Mouse (Mus musculus): ENCODE measurements at regions not wholly inside any gene's neighbourhood (a gene's known extent, or its start where the extent isn't known, plus 50 kb on each side); places are given as distances from the start of the nearest gene placed in this dataset.
"Not testable (repeated sequence)": the region's sequence is repeated elsewhere in the genome, so short reads cannot be mapped to it uniquely, and the experiment has no call there.

DNA sequence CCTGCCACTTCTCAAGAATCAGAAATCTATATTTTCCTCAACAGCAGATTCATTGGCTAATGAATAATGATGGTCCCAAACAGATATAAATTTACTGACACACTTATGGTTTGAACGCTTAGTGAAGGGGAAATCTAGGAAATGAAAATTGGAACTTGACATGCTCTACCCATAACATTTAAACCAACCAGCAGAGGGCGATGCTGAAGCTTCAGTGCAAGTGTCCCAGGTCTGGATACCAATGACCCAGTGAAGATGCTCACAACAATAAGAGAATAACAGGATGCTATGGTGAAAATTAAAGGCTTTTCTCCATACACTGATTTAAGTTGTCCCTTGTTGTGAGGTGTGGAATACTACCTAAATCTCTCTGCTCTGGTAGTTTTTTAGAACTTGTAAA lies 236.0 kb upstream of the Rorb start:
- DNase-seq (ENCODE audit: low spot score) = peak; percentile 58

DNA sequence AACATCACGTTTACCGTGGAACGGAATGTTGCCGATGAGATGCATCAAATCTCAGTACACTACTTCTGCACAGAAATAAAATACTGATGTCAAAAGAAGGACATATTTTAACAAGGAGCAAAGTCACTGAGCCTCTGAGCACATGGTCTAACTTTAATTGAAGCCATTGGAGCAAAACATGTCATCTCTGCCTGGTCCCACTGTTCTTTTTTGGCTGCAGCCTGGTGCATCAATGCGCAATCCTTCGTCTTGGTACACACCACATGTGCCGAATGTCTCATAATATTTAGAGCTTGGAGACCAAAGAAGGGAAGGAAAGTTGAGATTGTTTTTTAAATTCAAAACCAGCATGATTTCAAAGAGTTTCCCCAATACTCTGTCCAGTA lies 233.4 kb upstream of the Rorb start:
- no peak for DNase-seq (ENCODE audit: low spot score)

DNA sequence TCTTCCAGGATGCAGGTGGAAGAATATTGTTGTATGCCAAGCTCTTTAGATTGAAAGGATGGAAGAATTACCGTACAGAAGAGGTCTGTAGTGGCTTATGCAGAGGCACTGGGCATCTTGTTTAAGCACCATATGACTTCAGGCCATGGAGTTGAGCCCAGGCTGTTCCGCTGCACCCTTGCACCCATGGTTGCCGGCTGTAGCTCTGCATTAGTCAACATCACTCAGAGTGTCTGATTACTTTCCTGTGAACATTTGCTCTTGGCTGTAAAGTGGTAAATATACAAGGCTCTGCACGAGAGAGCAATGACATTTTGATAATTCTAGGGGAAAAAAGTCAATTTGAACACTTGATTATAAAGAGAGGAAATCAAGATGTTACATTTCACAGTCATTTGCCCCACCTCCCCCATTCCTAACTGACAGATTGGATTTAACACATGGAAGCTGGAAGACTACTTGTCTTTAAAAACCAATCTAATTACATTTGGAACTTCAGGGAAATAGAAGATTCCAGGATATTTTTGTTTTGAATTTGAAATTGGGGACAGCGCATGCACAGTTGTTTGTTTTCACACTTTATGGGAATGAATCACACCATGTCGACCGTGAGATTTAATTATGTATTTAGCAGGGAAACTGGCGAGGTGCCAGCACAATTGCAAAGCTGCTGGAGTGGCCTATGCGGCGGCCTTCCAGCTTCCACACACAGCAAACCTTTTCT lies 232.9 kb upstream of the Rorb start:
- peak; percentile 4 for DNase-seq (ENCODE audit: low spot score)

DNA sequence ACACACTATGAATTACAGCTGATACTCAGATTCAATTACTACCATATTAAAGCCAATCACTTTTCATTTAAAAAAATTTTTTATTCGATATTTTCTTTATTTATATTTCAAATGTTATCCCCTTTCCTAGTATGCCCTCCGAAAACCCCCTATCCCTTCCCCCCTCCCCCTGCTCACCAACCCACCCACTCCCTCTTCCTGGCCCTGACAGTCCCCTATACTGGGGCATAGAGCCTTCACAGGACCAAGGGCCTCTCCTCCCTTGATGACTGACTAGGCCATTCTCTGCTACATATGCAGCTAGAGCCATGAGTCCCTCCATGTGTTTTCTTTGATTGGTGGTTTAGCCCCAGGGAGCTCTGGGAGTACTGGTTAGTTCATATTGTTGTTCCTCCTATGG lies 196.1 kb upstream of the Rorb start:
- not testable (repeated sequence) for DNase-seq (ENCODE audit: low spot score)

DNA sequence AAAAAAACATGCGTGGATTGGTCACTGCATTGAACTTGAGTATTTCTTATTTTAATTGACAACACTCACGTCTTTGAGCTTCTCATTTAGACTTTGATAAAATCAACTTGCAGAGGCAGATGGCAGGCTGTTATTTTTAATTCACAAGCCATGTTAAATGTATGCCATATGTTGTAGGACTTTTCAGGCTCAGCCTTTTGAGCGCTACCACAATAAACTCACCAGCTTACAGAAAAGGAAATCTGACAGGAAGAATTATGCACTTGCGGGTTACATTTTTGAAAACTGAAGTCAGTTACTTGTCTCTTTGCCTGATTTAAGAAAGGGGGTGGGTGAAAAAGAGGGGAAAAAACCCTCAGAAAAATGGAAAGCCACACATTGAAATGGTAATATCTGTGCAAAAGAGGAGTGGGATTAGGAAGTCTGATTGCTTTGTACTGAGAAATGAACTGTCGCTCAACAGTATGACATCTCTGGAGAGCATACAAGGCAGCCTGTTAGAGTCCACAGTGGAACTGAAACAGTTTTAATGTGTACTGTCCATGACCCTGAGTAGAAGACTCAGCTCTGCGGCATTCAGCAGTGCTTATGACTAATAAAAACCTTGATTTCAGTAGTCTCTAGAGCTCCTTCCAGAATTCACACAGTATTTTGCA lies 195.6 kb upstream of the Rorb start:
- no peak for DNase-seq (ENCODE audit: low spot score)

DNA sequence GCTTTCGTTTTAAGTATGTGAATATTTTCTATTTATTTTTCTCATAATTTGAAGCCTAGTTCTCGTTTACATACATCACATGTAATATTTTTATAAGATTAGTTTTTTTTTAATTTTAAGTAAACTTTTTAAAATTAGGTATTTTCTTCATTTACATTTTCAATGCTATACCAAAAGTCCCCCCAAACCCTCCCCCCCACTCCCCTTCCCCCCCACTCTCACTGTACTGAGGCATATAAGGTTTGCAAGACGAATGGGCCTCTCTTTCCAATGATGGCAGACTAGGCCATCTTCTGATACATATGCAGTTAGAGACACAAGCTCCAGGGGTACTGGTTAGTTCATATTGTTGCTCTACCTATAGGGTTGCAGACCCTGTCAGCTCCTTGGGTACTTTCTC lies 174.9 kb upstream of the Rorb start:
- DNase-seq (ENCODE audit: low spot score) = not testable (repeated sequence)

DNA sequence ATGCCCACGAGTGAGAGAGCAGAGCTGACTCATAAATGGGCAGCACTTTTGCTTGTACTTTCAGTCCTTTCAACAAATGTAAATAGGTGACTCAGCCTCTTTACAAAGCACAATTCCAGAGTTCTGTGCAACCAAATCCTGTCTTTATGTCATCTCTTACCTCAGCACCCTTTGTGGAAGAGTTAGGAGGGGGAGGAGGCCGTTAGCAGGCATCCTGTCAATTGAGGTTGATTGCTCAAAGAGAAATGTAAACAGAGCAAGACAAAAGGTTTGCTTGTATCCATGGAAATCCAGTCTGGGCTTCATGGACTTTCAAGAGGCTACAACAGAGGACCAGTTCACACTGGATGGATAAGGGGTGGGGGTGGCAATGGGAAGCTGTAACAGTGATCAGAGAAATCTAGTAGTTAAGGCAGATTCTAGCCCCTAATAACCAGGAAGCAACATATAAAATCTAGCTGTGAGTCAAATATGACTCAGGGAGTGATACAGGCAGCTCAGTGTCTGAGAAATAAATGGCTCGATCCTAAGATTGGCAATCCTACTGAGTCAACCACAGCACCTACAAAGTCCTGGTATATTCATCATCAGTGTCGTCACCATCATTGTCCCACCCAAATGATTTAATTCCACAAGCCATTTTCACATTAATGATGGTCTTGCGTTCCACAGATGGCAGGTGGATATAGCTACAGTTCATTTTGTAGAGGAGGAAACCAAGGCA lies 136.0 kb upstream of the Rorb start:
- DNase-seq (ENCODE audit: low spot score) = peak; percentile 33

DNA sequence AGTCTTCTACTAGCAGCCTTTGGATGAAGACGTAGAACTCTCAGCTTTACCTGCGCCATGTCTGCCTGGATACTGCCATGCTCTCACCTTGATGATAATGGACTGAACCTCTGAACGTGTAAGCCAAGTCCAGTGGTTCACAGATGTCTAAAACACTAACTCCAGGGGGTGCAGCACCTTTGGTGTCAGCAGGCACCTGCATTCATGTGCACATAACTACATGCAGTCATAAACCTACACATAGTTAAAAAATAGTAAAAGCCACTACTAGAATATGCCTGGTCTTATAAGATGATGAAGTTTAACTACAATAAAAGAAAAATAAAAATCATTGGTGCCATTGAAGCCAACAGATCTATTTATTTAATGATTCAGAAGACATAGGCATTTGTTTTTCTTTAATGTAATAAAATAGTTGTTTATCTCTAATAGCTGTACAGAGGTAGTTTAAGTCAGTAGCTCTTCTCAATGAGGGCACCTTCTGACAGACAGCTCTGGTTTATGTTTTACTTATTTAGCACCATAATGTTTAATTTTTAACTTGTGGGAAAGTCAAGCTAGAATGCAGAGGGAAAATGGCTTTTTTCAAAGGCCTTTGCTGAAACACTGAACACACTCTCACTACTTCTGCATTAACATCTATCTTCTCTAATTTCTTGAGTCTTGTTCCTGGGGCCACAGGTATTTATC lies 118.5 kb upstream of the Rorb start:
- no peak for DNase-seq (ENCODE audit: low spot score)

DNA sequence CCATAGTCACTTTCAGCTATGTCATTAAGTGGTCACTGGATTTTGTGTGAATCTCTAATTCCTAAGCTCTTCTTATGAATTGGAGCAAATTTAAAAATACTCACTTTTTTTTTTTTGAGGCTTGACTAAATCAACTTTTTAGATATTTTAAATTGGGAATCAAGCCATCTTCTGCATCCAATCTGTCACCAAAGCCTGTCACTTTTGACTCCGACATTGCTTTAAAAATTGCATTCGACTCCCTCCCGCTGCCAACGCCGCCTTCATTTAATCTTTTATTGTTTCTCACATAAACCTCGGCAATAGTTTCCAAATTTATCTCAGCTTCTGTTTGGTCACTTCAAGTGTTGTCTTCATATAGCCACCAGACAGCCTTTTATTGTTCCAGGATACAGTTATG lies 109.8 kb upstream of the Rorb start:
- no peak for DNase-seq (ENCODE audit: low spot score)

DNA sequence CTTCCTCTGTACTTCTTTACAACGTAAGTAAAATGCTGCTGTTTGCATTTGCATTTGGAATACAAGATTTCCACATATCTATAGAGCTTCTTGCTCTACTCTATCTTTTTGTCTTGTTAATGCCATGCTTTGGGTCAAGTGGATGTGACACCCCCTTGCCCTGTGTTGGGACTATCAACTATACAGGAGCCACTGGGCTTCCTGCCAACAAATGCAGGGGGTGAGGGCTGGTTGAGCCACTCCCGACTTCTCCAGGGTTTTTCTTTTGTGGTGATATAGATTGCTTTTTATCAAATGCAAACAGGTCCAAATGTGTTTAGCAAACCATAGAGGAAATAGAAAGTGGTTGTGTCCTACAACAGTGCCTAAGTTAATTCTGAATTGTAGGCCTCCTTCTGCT lies 108.4 kb upstream of the Rorb start:
- DNase-seq (ENCODE audit: low spot score) = no peak

DNA sequence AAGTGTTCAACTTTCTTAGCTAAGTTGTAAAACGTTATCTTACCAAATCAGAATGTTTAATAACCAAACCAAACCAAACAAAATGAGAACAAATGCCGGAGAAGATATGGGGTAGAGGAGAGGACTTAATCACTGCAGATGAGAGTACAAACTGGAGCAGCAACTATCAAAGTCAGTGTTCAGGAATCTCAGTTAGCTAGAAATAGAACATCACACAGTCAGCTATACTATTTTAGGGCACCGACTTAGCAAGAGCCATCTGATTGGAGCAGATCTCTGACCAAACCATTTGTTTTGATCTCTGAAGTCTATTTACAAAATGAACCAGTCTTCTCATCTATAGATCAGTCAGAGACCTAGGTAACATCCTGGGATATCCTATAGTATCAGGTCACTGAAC lies 107.7 kb upstream of the Rorb start:
- DNase-seq (ENCODE audit: low spot score) = no peak

DNA sequence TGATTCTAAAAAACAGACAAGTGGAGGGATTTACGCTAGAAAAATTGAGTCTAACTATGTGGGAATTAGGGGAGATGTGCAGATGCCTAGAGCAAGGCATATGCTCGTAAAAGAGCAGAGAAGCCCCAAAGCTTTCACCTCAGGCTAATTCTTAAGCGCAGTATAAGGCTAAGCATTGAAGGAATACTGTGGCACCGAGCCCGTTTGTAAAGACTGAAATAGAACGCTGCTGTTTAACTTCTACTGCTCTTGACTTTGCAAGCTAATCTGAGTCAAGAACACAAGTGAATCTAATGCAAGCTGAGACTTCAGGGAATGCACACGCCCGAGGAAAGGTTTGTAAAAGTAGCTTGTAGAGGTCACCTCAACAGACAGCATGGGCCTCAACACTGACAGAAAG lies 88.5 kb upstream of the Rorb start:
- DNase-seq (ENCODE audit: low spot score) = no peak

DNA sequence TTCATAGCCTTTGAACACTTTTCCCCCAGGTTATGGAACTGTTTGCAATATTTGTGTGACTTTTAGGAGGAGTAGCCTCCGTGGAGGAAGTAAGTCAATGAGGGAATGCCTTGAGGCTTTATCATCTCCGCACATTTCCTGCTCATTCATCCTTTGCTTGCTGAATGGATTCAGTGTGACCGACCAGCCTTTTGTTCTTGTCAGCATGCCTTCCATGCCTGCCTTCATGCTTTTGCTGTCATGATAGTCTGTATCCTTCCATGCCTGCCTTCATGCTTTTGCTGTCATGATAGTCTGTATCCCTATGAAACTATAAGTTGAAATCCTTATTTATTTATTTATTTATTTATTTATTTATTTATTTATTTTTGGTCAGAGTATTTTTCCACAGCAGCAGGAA lies 87.8 kb upstream of the Rorb start:
- DNase-seq (ENCODE audit: low spot score) = peak; percentile 24

DNA sequence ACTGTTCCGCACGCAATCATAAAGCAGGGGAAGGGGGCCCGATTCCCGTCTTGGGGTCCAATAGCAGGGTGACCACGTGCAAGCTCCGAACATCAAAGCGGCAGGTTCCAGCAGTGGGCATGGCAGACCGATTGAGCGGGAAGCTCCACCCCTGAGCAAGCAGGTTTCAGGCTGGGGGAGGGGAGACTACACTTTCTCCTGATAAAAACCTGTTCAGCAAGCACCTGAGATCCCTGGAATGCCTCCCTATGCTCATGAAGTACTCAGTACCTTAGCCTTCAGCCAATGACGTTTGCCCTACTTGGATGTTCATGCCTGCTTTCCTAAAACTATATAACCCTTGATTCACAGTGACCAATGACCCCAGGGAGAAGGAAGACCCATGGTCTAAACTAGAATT lies 83.7 kb upstream of the Rorb start:
- no peak for DNase-seq (ENCODE audit: low spot score)

DNA sequence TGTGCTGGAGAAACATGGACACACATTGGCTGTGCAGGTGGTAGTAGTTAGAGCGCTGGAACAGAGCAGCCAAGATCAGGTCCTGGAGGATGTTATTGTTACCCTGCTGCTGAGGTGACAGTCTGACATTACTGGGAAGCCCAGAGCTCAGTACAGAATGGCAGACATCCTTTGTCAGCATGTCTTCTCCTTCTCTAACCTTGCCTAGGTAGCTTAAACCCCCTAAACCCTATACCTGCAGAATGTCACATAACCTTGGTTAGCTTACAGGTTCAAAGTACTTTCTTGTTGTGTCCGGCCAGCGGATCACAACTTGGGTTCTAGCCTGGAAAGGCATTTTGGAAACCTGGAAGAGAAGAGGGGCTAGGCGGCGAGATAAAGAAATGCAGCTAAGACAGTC lies 83.3 kb upstream of the Rorb start:
- no peak for DNase-seq (ENCODE audit: low spot score)

DNA sequence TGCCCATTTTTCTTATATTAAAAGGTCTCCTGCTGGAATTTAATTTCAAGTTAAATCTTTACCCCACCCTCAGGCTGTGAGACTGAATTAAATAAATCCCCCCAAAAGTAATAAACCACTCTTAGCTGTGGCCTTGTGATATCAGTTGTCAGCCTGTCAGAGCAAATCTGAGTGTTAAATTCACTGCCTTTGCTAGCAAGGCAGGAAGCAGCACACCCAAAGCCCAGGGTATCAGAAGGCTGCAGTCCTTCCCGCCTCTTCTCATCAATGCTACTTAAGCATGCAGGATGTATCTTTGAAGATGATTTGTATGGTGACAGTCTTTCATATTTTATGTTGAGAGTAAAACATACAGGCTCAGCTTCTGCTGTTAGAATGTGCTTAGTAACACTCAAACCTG lies 61.8 kb upstream of the Rorb start:
- DNase-seq (ENCODE audit: low spot score) = no peak

DNA sequence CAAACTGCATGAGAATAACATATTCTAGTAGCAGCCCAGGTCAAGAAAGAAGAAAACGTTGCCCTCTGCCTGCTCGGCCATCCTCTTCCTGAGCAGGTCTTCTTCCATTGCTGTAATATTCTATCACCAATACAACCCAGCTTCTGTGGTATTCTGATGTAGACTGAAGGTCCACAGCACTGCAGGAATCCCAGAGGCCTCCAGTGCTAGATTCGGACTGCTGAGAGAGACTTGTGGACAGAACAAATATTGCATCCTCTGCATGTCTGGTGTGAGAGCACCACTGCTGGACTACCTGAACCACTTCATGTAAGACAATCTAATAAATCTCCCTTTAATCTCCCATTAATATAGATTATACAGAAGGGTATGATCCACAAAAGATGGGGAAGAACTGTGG lies 59.8 kb upstream of the Rorb start:
- no peak for DNase-seq (ENCODE audit: low spot score)
